Mouse (Mus musculus): Measurements from ENCODE around the gene Mtch2. TPM values are rescaled to one million over a fixed set of nuclear protein-coding genes. Genes with fewer than 3 reads are reported as not detected.
"Not testable (repeated sequence)": the region's sequence is repeated elsewhere in the genome, so short reads cannot be mapped to it uniquely, and the experiment has no call there.

Gene Mtch2
- polyA plus RNA-seq, 1 experiment from 2014 or later, result 416 TPM

DNA sequence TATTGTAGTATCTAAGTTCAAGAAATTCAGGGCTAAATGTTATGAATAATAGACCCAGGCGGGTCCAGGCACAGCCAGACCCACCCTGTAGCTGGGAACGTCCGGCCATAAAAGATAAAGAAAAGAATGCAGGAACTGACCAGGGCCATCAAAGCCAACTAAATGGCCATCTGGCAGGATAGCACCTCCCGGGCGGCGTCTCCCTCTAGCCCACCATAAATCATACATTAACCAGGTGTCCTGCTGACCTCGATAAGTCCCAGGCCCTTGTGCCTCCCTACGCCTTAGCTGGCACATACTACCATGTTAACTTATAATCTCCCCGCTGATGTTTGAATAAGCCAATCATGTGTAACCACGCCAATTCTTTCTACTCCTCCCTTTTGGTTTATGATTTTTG lies 22.4 kb upstream of the Mtch2 start:
- not testable (repeated sequence) for H3K27me3 ChIP-seq (replicated peaks; ENCODE audit: control insufficient read depth, insufficient read depth, low read length); H3K9ac ChIP-seq (ENCODE audit: low read depth, low read length); H3K9me3 ChIP-seq (ENCODE audit: control insufficient read depth, low read length); H3K27ac ChIP-seq (ENCODE audit: low read length); H3K36me3 ChIP-seq (ENCODE audit: control insufficient read depth, insufficient read depth, low read length); H3K4me2 ChIP-seq (ENCODE audit: low read depth, low read length); ATAC-seq; H3K4me3 ChIP-seq (ENCODE audit: low read length); H3K4me1 ChIP-seq (ENCODE audit: control insufficient read depth, insufficient read depth, low read length)
- WGBS, result 40% methylated on average over 10 of the region's 10 CpGs

DNA sequence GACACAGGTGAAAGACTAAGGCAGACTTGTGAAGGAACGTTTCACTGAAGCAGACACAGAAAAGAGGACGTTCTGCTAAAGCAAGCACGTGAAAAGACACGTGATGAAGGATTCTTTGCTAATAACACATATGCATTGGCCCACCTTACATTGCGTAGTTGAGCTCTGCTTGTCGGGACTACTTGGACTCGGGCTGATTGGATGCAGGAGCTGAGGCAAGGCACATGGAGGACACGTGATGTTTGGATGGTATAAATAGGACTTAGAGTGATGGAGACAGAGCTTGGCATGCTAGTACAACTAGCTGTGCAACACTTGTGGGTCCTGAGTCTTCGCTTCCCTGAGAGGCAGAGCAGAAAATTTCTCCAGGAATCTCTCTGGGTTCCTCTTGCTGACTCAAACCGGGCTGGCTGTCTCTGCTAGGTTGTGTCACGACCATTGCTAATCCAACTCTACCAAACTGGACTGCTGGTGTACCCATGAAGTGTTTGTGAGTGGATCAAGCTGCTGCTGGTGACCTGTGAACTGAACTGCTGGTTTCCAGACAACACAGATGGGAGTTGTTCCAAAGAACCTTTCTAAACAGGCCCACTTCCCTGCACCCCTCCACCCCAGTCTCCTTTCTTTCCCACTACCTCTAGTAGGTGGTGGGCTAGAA lies 21.3 kb upstream of the Mtch2 start:
- no peaks in the 10 kb centered on the region for H3K4me1 ChIP-seq (ENCODE audit: control insufficient read depth, insufficient read depth, low read length)
- no peaks in the 10 kb centered on the region for H3K36me3 ChIP-seq (ENCODE audit: control insufficient read depth, insufficient read depth, low read length)
- H3K9ac ChIP-seq (ENCODE audit: low read depth, low read length), result no peak overlapping the region
- no peaks in the 10 kb centered on the region for H3K9me3 ChIP-seq (ENCODE audit: control insufficient read depth, low read length)
- 84% methylated on average over 11 of the region's 11 CpGs for WGBS
- H3K27ac ChIP-seq (ENCODE audit: low read length), result no peak overlapping the region
- H3K4me3 ChIP-seq (ENCODE audit: low read length), result no peak overlapping the region
- ATAC-seq, result no peak
- no peaks in the 10 kb centered on the region for H3K27me3 ChIP-seq (replicated peaks; ENCODE audit: control insufficient read depth, insufficient read depth, low read length)
- H3K4me2 ChIP-seq (ENCODE audit: low read depth, low read length), result no peak overlapping the region

DNA sequence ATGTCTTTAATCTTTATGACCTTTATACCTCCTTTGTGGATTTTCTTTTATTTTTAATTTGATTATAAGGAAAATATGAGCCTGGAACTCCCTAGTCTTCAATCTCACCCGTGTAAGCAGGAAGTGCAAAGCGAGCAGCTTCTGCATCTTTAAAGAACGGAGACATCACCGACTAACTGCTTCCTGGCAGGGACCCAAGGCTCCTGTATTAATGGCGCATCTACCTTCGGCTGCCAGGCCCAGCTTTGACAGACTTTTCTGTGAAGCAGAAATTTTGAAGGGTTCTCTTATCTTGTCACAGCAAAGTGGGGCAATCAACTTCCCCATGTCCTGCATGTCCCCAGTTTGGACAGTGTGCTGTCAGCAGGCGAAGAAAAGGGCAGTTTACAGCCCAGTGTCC lies 18.2 kb upstream of the Mtch2 start:
- no peak overlapping the region for H3K4me3 ChIP-seq (ENCODE audit: low read length)
- WGBS, result 61% methylated on average over 7 of the region's 7 CpGs
- H3K27ac ChIP-seq (ENCODE audit: low read length), result no peak overlapping the region
- H3K36me3 ChIP-seq (ENCODE audit: control insufficient read depth, insufficient read depth, low read length), result no peaks in the 10 kb centered on the region
- ATAC-seq, result no peak
- no peak overlapping the region for H3K9ac ChIP-seq (ENCODE audit: low read depth, low read length)
- H3K27me3 ChIP-seq (replicated peaks; ENCODE audit: control insufficient read depth, insufficient read depth, low read length), result no peaks in the 10 kb centered on the region
- H3K9me3 ChIP-seq (ENCODE audit: control insufficient read depth, low read length), result no peaks in the 10 kb centered on the region
- no peaks in the 10 kb centered on the region for H3K4me1 ChIP-seq (ENCODE audit: control insufficient read depth, insufficient read depth, low read length)
- no peak overlapping the region for H3K4me2 ChIP-seq (ENCODE audit: low read depth, low read length)

DNA sequence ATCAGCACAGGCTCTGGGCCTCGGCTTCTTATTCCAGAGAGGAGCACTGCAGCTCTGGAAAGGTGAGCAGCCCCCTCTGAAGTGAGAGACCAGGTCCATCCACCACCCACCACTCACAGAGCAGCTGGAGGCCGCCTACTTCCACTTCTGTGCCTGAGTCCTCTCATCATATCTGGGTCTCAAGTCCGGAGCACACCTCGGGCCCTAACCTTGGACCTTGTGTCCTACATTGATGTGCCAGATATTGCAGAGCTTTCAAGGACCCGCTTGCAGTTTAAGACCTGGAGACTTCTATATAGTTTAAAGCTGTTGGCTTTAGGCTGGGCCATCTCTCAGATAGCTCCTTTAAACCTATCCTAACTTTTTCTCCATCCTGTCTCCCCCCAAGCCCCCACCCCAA lies 13.5 kb upstream of the Mtch2 start:
- Histone ChIP-seq H3K9me3 (ENCODE audit: control insufficient read depth, low read length) (no peaks in the 10 kb centered on the region), H3K9ac (ENCODE audit: low read depth, low read length) (no peak overlapping the region), H3K36me3 (ENCODE audit: control insufficient read depth, insufficient read depth, low read length) (no peaks in the 10 kb centered on the region), H3K27me3 (replicated peaks; ENCODE audit: control insufficient read depth, insufficient read depth, low read length) (no peaks in the 10 kb centered on the region), H3K27ac (ENCODE audit: low read length) (no peak overlapping the region), H3K4me3 (ENCODE audit: low read length) (no peak overlapping the region), H3K4me2 (ENCODE audit: low read depth, low read length) (no peak overlapping the region), H3K4me1 (ENCODE audit: control insufficient read depth, insufficient read depth, low read length) (no peaks in the 10 kb centered on the region)
- ATAC-seq, result peak; percentile 87
- 68% methylated on average over 5 of the region's 5 CpGs for WGBS

DNA sequence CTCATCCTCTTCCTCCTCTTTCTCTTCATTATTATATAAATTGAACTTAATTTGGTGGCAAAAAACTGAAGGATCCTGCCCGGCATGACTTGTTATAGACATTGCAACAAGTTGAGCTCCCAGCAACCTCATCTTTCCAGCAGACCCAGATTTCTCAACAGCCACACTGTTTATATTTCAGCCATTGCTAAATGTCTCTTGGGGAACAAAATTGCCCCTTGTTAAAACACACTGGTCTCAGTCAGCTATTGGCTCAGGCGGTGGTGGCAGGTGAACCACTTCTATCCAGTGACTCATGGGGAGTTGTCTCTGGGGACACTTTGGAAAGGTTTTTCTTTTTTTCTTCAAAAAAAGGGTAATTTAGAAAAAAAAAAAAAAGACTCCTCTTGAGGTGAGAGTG lies 8.3 kb upstream of the Mtch2 start:
- 78% methylated on average over 2 of the region's 2 CpGs for WGBS
- H3K27me3 ChIP-seq (replicated peaks; ENCODE audit: control insufficient read depth, insufficient read depth, low read length), result no peaks in the 10 kb centered on the region
- no peak overlapping the region for H3K4me3 ChIP-seq (ENCODE audit: low read length)
- no peak overlapping the region for H3K9ac ChIP-seq (ENCODE audit: low read depth, low read length)
- no peaks in the 10 kb centered on the region for H3K4me1 ChIP-seq (ENCODE audit: control insufficient read depth, insufficient read depth, low read length)
- H3K27ac ChIP-seq (ENCODE audit: low read length), result no peak overlapping the region
- no peak overlapping the region for H3K4me2 ChIP-seq (ENCODE audit: low read depth, low read length)
- no peaks in the 10 kb centered on the region for H3K9me3 ChIP-seq (ENCODE audit: control insufficient read depth, low read length)
- no peaks in the 10 kb centered on the region for H3K36me3 ChIP-seq (ENCODE audit: control insufficient read depth, insufficient read depth, low read length)
- no peak for ATAC-seq

DNA sequence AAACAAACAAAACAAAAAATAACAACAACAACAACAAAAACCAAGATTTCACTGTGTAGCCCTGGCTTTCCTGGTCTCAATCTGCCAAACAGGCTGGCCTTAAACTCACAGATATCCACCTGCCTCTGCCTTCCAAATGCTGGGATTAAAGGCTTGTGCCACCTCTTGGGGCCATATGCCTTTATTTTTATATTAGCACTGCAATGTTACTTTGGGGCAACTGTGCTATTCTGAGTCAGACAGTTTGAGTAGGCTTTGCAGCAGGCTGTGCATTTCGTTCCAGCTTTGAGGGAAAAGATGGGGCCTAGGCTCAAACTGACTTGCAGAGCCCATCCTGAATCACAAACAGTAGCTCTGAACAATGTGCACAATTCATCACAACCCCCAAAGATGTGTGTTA lies 3.3 kb upstream of the Mtch2 start:
- no peak overlapping the region for H3K4me2 ChIP-seq (ENCODE audit: low read depth, low read length)
- peaks cover 3% of the 10 kb centered on the region; the same call in 1 of the 2 replicates for H3K4me1 ChIP-seq (ENCODE audit: control insufficient read depth, insufficient read depth, low read length)
- H3K4me3 ChIP-seq (ENCODE audit: low read length), result no peak overlapping the region
- H3K27me3 ChIP-seq (replicated peaks; ENCODE audit: control insufficient read depth, insufficient read depth, low read length), result no peaks in the 10 kb centered on the region
- WGBS, result 68% methylated on average over 1 of the region's 1 CpGs
- no peak overlapping the region for H3K9ac ChIP-seq (ENCODE audit: low read depth, low read length)
- ATAC-seq, result no peak
- H3K9me3 ChIP-seq (ENCODE audit: control insufficient read depth, low read length), result no peaks in the 10 kb centered on the region
- H3K36me3 ChIP-seq (ENCODE audit: control insufficient read depth, insufficient read depth, low read length), result no peaks in the 10 kb centered on the region
- no peak overlapping the region for H3K27ac ChIP-seq (ENCODE audit: low read length)

DNA sequence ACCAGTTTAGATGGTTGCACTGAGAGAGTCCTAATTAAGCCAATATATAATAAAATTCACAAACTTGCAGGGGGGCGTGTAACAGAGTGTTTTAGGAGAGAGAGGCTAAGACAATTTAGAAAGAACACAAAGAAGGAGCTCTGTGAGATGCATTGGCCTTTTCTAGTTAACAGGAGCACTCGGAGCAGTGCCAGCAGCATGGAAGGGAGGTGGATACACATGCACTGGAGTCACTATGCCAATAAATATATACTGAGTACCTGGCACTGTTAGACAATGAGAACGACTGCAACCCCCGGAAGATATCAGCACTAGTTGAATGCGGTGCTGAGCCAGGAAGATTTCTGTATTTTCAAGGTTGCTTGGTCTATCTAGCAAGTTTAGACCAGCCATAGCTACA lies 2.7 kb upstream of the Mtch2 start:
- H3K36me3 ChIP-seq (ENCODE audit: control insufficient read depth, insufficient read depth, low read length), result no peaks in the 10 kb centered on the region
- H3K4me2 ChIP-seq (ENCODE audit: low read depth, low read length), result no peak overlapping the region
- no peak overlapping the region for H3K9ac ChIP-seq (ENCODE audit: low read depth, low read length)
- no peaks in the 10 kb centered on the region for H3K27me3 ChIP-seq (replicated peaks; ENCODE audit: control insufficient read depth, insufficient read depth, low read length)
- H3K9me3 ChIP-seq (ENCODE audit: control insufficient read depth, low read length), result no peaks in the 10 kb centered on the region
- peaks cover 5% of the 10 kb centered on the region; the same call in 1 of the 2 replicates for H3K4me1 ChIP-seq (ENCODE audit: control insufficient read depth, insufficient read depth, low read length)
- H3K4me3 ChIP-seq (ENCODE audit: low read length), result no peak overlapping the region
- no peak for ATAC-seq
- no peak overlapping the region for H3K27ac ChIP-seq (ENCODE audit: low read length)
- WGBS, result 70% methylated on average over 5 of the region's 5 CpGs

DNA sequence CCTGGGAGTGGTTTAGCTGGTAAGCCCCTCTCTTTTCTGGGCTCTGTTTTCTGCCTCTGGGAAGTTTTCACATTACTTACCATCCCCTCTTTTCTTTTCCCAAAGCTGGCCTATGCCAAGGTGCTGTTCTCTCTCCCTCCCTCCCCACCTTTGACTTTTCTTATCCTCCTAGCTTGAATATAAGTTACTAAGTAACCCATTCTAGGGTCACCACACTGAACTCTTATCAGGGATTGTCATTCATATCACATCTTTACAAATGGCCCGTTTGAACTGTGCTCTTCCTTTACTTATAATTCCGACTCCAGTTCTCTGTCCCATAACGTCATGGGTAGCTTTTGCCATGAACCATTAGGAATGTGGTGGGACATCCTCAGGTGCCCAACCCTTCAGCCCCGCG lies 1.7 kb upstream of the Mtch2 start:
- Histone ChIP-seq H3K9me3 (ENCODE audit: control insufficient read depth, low read length) (no peaks in the 10 kb centered on the region), H3K9ac (ENCODE audit: low read depth, low read length) (no peak overlapping the region), H3K4me1 (ENCODE audit: control insufficient read depth, insufficient read depth, low read length) (peaks cover 5% of the 10 kb centered on the region; the same call in 1 of the 2 replicates), H3K4me3 (ENCODE audit: low read length) (no peak overlapping the region), H3K4me2 (ENCODE audit: low read depth, low read length) (peak overlapping the region; percentile 25; the same call in 1 of the 2 replicates), H3K36me3 (ENCODE audit: control insufficient read depth, insufficient read depth, low read length) (no peaks in the 10 kb centered on the region), H3K27me3 (replicated peaks; ENCODE audit: control insufficient read depth, insufficient read depth, low read length) (no peaks in the 10 kb centered on the region), H3K27ac (ENCODE audit: low read length) (peak overlapping the region; percentile 57; the same call in 1 of the 2 replicates)
- peak; percentile 65 for ATAC-seq
- 58% methylated on average over 5 of the region's 5 CpGs for WGBS

DNA sequence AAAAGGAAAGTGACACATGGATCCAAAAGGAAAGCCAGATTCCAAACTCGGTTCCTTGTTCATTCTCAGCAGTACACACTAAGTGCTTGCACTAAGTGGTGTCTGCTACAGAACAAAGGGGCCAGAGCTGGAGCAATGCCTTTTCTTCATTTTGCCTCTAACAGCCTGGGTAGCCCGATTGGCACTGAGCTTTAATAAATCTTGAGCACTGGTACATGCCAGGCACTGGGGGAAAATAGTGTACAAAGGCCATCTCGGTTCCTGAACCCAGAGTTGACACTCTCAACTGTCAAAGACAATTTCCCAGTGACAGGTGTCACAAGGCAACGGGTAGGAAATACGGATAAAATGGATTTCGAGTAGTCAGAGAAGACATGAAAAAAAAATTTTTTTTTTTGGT lies 784 bp upstream of the Mtch2 start:
- Histone ChIP-seq H3K9ac (ENCODE audit: low read depth, low read length) (peak overlapping the region; percentile 72), H3K4me1 (ENCODE audit: control insufficient read depth, insufficient read depth, low read length) (peaks cover 5% of the 10 kb centered on the region; the same call in 1 of the 2 replicates), H3K9me3 (ENCODE audit: control insufficient read depth, low read length) (no peaks in the 10 kb centered on the region), H3K27ac (ENCODE audit: low read length) (peak overlapping the region; percentile 84), H3K27me3 (replicated peaks; ENCODE audit: control insufficient read depth, insufficient read depth, low read length) (no peaks in the 10 kb centered on the region), H3K4me3 (ENCODE audit: low read length) (peak overlapping the region; percentile 88), H3K36me3 (ENCODE audit: control insufficient read depth, insufficient read depth, low read length) (no peaks in the 10 kb centered on the region), H3K4me2 (ENCODE audit: low read depth, low read length) (peak overlapping the region; percentile 78)
- no peak for ATAC-seq
- WGBS, result 47% methylated on average over 6 of the region's 6 CpGs

DNA sequence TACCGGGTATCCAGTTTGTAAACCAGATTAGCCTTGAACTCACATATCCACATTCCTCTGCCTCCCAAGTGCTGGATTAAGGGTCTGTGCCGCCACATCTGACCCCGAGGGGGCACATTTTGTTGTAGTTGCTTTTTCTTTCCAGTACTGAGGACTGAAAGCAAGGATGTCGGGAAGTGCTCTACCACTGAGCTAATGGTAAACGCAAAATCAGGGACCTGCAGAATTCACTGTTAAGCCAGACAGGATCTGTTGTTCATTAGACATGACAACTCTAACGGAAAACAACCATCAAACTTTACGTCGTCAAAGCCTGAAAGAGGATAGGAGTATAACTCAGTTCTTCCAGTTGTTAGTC lies 379 bp upstream of the Mtch2 start:
- Histone ChIP-seq H3K4me2 (ENCODE audit: low read depth, low read length) (peak overlapping the region; percentile 78), H3K27ac (ENCODE audit: low read length) (peak overlapping the region; percentile 84), H3K4me3 (ENCODE audit: low read length) (peak overlapping the region; percentile 88), H3K4me1 (ENCODE audit: control insufficient read depth, insufficient read depth, low read length) (peaks cover 5% of the 10 kb centered on the region; the same call in 1 of the 2 replicates), H3K9ac (ENCODE audit: low read depth, low read length) (peak overlapping the region; percentile 72), H3K36me3 (ENCODE audit: control insufficient read depth, insufficient read depth, low read length) (no peaks in the 10 kb centered on the region), H3K9me3 (ENCODE audit: control insufficient read depth, low read length) (no peaks in the 10 kb centered on the region), H3K27me3 (replicated peaks; ENCODE audit: control insufficient read depth, insufficient read depth, low read length) (no peaks in the 10 kb centered on the region)
- no peak; the same call in 1 of the 2 replicates for ATAC-seq
- WGBS, result 3% methylated on average over 8 of the region's 8 CpGs

Measured in intestine, embryonic 16.5 days (tissue).